Mouse (Mus musculus) midbrain, postnatal 0 days (tissue): Measurements from ENCODE around the gene Irf1. TPM values are rescaled to one million over a fixed set of nuclear protein-coding genes. Genes with fewer than 3 reads are reported as not detected.

Experiments used
- ATAC-seq: fragments of 200-750 bp; cut with Nextera tagmentation; 2 replicates; pipeline ENCODE4 v1.8.0; 2017; ENCODE audit warnings: moderate number of reproducible peaks, mild to moderate bottlenecking, moderate TSS enrichment, moderate library complexity; ENCODE audit not compliant: low FRiP score
- DNase-seq: peaks from one replicate; pipeline ENCODE4 v3.0.0-alpha.2; 2015; ENCODE audit warnings: low spot score
- H3K27ac ChIP-seq: fragments of 300-500 bp; sonication (generic); 2 replicates; pipeline ENCODE4 v1.5.1; 2014; ENCODE audit warnings: low read depth, mild to moderate bottlenecking, low read length, mixed read lengths
- H3K27me3 ChIP-seq: fragments of 300-500 bp; sonication (generic); 2 replicates; pipeline ENCODE4 v1.6.1; 2014; ENCODE audit warnings: low read length, control low read depth, mixed read lengths; ENCODE audit not compliant: insufficient read depth
- H3K36me3 ChIP-seq: fragments of 300-500 bp; sonication (generic); 2 replicates; pipeline ENCODE4 v1.6.1; 2014; ENCODE audit warnings: low read length, control low read depth, mixed read lengths; ENCODE audit not compliant: insufficient read depth
- H3K4me1 ChIP-seq: fragments of 300-500 bp; sonication (generic); 2 replicates; pipeline ENCODE4 v1.6.1; 2014; ENCODE audit warnings: mild to moderate bottlenecking, control low read depth, antibody characterized with exemption, low read length, mixed read lengths; ENCODE audit not compliant: insufficient read depth
- H3K4me2 ChIP-seq: fragments of 300-500 bp; sonication (generic); 2 replicates; pipeline ENCODE4 v1.6.1; 2014; ENCODE audit warnings: low read depth, mild to moderate bottlenecking, low read length, mixed read lengths; ENCODE audit not compliant: poor library complexity, severe bottlenecking
- H3K4me3 ChIP-seq: fragments of 300-500 bp; sonication (generic); 2 replicates; pipeline ENCODE4 v1.5.1; 2014; ENCODE audit warnings: low read depth, mild to moderate bottlenecking, low read length, moderate library complexity
- H3K9ac ChIP-seq: fragments of 300-500 bp; sonication (generic); replicated peaks from 2 replicates; pipeline ENCODE4 v1.6.1; 2014; ENCODE audit warnings: mild to moderate bottlenecking, low read length, moderate library complexity, mixed read lengths; ENCODE audit not compliant: poor library complexity, severe bottlenecking
- H3K9me3 ChIP-seq: fragments of 300-500 bp; sonication (generic); 2 replicates; pipeline ENCODE4 v1.6.1; 2016; ENCODE audit warnings: low read length, control low read depth
- CTCF ChIP-seq: IDR thresholded peaks from 2 replicates; pipeline ENCODE4 v1.5.1; 2016; ENCODE audit warnings: antibody characterized with exemption, mild to moderate bottlenecking
- WGBS: fragments of 180-500 bp; shearing (Covaris S2); extraction: QIAGEN DNeasy Blood & Tissue Kit; methylation state at CpG from one replicate; pipeline ENCODE4 v1.1.7; 2014; 5-methylcytosine and 5-hydroxymethylcytosine counted together
- polyA plus RNA-seq: library from polyadenylated mRNA; unstranded; fragments of >200 nt; fragmentation: Nextera tagmentation; extraction: Ambion mirVana; gene quantifications from 2 replicates; pipeline ENCODE4 v1.2.1, GENCODE M21; 2015
- total RNA-seq: library from RNA; depleted of rRNA; stranded (reverse); fragments of >200 nt; gene quantifications from 2 replicates; pipeline ENCODE4 v1.2.3, GENCODE M21; 2014

The Irf1 gene
- total and polyA plus RNA-seq, 2 experiments from 2014 or later: 0.93 to 4.0 TPM

- Histone ChIP-seq H3K27me3 (no peaks in the 10 kb centered on the region), H3K36me3 (no peaks in the 10 kb centered on the region), H3K9me3 (no peaks in the 10 kb centered on the region), H3K4me3 (no peak overlapping the region), H3K4me2 (no peak overlapping the region), H3K9ac (no peak overlapping the region), H3K4me1 (no peaks in the 10 kb centered on the region), H3K27ac (no peak overlapping the region)
- TF ChIP-seq CTCF: no peak
- ATAC-seq: no peak
- DNase-seq: no peak
- 90% methylated on average over 7 of the region's 7 CpGs for WGBS
Observed at GRCm38 (mm10) chr11:53781964-53782363, 12.2 kb downstream of the Irf1 start.

GRCm38 (mm10) chr11:53783288-53783687, 13.5 kb downstream of the Irf1 start:
- H3K9me3 ChIP-seq: no peaks in the 10 kb centered on the region
- no peak overlapping the region for H3K4me2 ChIP-seq
- no peak for ATAC-seq
- no peaks in the 10 kb centered on the region for H3K36me3 ChIP-seq
- H3K4me1 ChIP-seq: no peaks in the 10 kb centered on the region
- WGBS: 89% methylated on average over 9 of the region's 9 CpGs
- no peak overlapping the region for H3K27ac ChIP-seq
- no peak overlapping the region for H3K4me3 ChIP-seq
- DNase-seq: no peak
- no peaks in the 10 kb centered on the region for H3K27me3 ChIP-seq
- no peak for TF ChIP-seq CTCF
- no peak overlapping the region for H3K9ac ChIP-seq

GRCm38 (mm10) chr11:53785311-53785936, 15.6 kb downstream of the Irf1 start:
- Histone ChIP-seq H3K9me3 (no peaks in the 10 kb centered on the region), H3K27ac (no peak overlapping the region), H3K4me1 (no peaks in the 10 kb centered on the region), H3K9ac (no peak overlapping the region), H3K27me3 (no peaks in the 10 kb centered on the region), H3K4me2 (no peak overlapping the region), H3K4me3 (no peak overlapping the region), H3K36me3 (no peaks in the 10 kb centered on the region)
- TF ChIP-seq CTCF: no peak
- ATAC-seq (no peak), DNase-seq (no peak)
- 79% methylated on average over 3 of the region's 3 CpGs for WGBS

GRCm38 (mm10) chr11:53786058-53787031, 16.5 kb downstream of the Irf1 start:
- no peak overlapping the region for H3K4me3 ChIP-seq
- TF ChIP-seq CTCF: no peak

GRCm38 (mm10) chr11:53788196-53788595, 18.4 kb downstream of the Irf1 start:
- Histone ChIP-seq H3K27ac (no peak overlapping the region), H3K36me3 (no peaks in the 10 kb centered on the region), H3K4me2 (no peak overlapping the region), H3K4me3 (no peak overlapping the region), H3K27me3 (no peaks in the 10 kb centered on the region), H3K4me1 (no peaks in the 10 kb centered on the region), H3K9me3 (no peaks in the 10 kb centered on the region), H3K9ac (no peak overlapping the region)
- no peak for TF ChIP-seq CTCF
- WGBS: 75% methylated on average over 8 of the region's 8 CpGs
- ATAC-seq: no peak
- DNase-seq: no peak

More at GRCm38 (mm10) chr11:53786058-53787031, 16.5 kb downstream of the Irf1 start:
- H3K9me3 ChIP-seq: no peaks in the 10 kb centered on the region
- DNase-seq (no peak), ATAC-seq (no peak)
- no peaks in the 10 kb centered on the region for H3K27me3 ChIP-seq
- no peaks in the 10 kb centered on the region for H3K4me1 ChIP-seq
- WGBS: 84% methylated on average over 13 of the region's 13 CpGs
- H3K36me3 ChIP-seq: no peaks in the 10 kb centered on the region
- H3K4me2 ChIP-seq: no peak overlapping the region
- no peak overlapping the region for H3K27ac ChIP-seq
- H3K9ac ChIP-seq: no peak overlapping the region

- H3K9ac ChIP-seq: no peak overlapping the region
- H3K27me3 ChIP-seq: no peaks in the 10 kb centered on the region
- no peak for ATAC-seq
- H3K4me3 ChIP-seq: no peak overlapping the region
- H3K9me3 ChIP-seq: no peaks in the 10 kb centered on the region
- no peak for TF ChIP-seq CTCF
- H3K4me1 ChIP-seq: no peaks in the 10 kb centered on the region
- H3K27ac ChIP-seq: no peak overlapping the region
- H3K4me2 ChIP-seq: no peak overlapping the region
- DNase-seq: no peak
- no peaks in the 10 kb centered on the region for H3K36me3 ChIP-seq
- WGBS: 84% methylated on average over 3 of the region's 3 CpGs
Observed at GRCm38 (mm10) chr11:53789277-53789676, 19.5 kb downstream of the Irf1 start.
